7 mouse cellular contexts compared by ENCODE assay signal in the genomic region with DNA sequence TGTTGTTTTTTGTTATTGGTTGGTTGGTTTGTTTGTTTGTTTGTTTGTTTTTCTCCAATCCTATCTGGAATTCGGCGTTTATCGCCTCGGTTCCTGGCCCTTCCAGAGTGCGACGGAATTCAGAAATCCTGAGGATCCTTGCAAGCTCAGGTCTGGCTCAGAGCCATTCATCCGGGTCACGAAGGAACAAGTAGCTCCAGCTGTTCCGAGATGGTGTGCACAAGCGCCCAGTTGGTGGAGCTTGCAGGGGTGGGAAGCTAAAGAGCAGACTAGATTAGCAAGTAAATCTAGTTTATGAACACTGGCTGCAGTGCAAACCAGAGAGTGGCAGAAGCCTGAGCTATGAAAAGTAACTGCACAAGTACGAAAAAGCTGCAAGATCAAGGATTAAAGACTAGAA. TPM values are rescaled to one million over a fixed set of nuclear protein-coding genes. Genes with fewer than 3 reads are reported as not detected.
DNase-seq lines count a peak whose midpoint lies in the region; ATAC-seq lines count a peak whose summit lies in the region.

No protein-coding gene starts in this region.

- H3K4me1 ChIP-seq in hindbrain, embryonic 12.5 days = peaks cover 11% of the 10 kb centered on the region

- no peaks in the 10 kb centered on the region for H3K9me3 ChIP-seq in hindbrain, embryonic 12.5 days (replicated peaks)

- DNase-seq in T-cell, adult 2 months (ENCODE audit: low spot score) = peak; percentile 11
- peak; percentile 67 for DNase-seq in cerebellum, adult 9-11 months
- DNase-seq in frontal cortex, postnatal 10 days (ENCODE audit: low spot score in 2 of 2) = peak; percentile 68 to 71
- peak; percentile 55 to 56 for DNase-seq in layer of hippocampus, postnatal 36 days
- DNase-seq in lung, postnatal 36 days = peak; percentile 93
- peak; percentile 68 for DNase-seq in right cerebral cortex, postnatal 25 days

- peak overlapping the region; percentile 35 for H3K4me3 ChIP-seq in hindbrain, embryonic 12.5 days

- H3K9ac ChIP-seq in hindbrain, embryonic 12.5 days = peak overlapping the region; percentile 49

- WGBS in hindbrain, embryonic 12.5 days = under 1% methylated on average over 11 of the region's 11 CpGs

- no peaks in the 10 kb centered on the region for H3K27me3 ChIP-seq in hindbrain, embryonic 12.5 days

- no peaks in the 10 kb centered on the region for H3K36me3 ChIP-seq in hindbrain, embryonic 12.5 days

- H3K4me2 ChIP-seq in hindbrain, embryonic 12.5 days (replicated peaks) = peak overlapping the region; percentile 86

- no peak overlapping the region for H3K27ac ChIP-seq in hindbrain, embryonic 12.5 days

- no peak for ATAC-seq in hindbrain, embryonic 12.5 days (ENCODE audit: low FRiP score)

RNA-seq across cellular contexts. Expression of a gene that starts 6.2 kb away (rescaled TPM):
- 127 and 130 TPM in 2 replicates for polyA plus RNA-seq in hindbrain, embryonic 12.5 days (2016; fragmentation: Nextera tagmentation; extraction: Ambion mirVana)
- total RNA-seq in layer of hippocampus, postnatal 36 days (2021) = 10 to 100 TPM; 37.3 to 41.1 TPM

RNA-seq across cellular contexts. Expression of a gene that starts 27.4 kb away (rescaled TPM):
- not detected in 2 replicates for polyA plus RNA-seq in hindbrain, embryonic 12.5 days (2016; fragmentation: Nextera tagmentation; extraction: Ambion mirVana)
- not detected for total RNA-seq in layer of hippocampus, postnatal 36 days (2021)

RNA-seq across cellular contexts. Expression of a gene that starts 43.6 kb away (rescaled TPM):
- not detected in 2 replicates for polyA plus RNA-seq in hindbrain, embryonic 12.5 days (2016; fragmentation: Nextera tagmentation; extraction: Ambion mirVana)
- total RNA-seq in layer of hippocampus, postnatal 36 days (2021) = not detected

Comparison
In these comparisons a context has a peak if more than half of its experiments do, and no peak if none do; other contexts are left out.
1. DNase-seq: peak in every context shown above with its lines; median percentile 93 in lung, postnatal 36 days; 70 in frontal cortex, postnatal 10 days; 68 in right cerebral cortex, postnatal 25 days; 67 in cerebellum, adult 9-11 months; 56 in layer of hippocampus, postnatal 36 days; 11 in T-cell, adult 2 months.